ENCODE assay signal across 19 mouse cellular contexts in genomic region chr12:13356769-13357168, GRCm38 (mm10).
DNase-seq lines count a peak whose midpoint lies in the region; ATAC-seq and TF ChIP-seq lines count a peak whose summit lies in the region.
"Had no signal": no experiment of that assay in that cellular context is flagged by ENCODE, and none has a peak within 500 bp of the region (broad histone marks: within the 10 kb centered on the region; RNA-seq: fewer than 3 reads in every experiment).

No protein-coding gene starts in this region.

- peak; percentile 17 for DNase-seq in cerebellum, adult 8-10 months
- DNase-seq in cerebellum, postnatal 14 days, result peak; percentile 39 to 43
- no peak for DNase-seq in retina, embryonic 14.5 days (ENCODE audit: low spot score)
- DNase-seq in left cerebral cortex, adult 2 months (ENCODE audit: extremely low spot score in 1 of 2, low spot score in 2 of 2), result no peak
- DNase-seq: adrenal gland, postnatal 14 days; gastrocnemius, postnatal 10 days; heart, adult 18-20 months; heart, postnatal 10 days; heart, postnatal 4 days; kidney, adult 11 months had no signal

- no peak for TF ChIP-seq CTCF in left cerebral cortex, adult 2 months (IDR thresholded peaks at IDR 0.05)

- ATAC-seq in megakaryocyte, adult 5-6 weeks (ENCODE audit: poor library complexity, severe bottlenecking), result no peak
- ATAC-seq in activated CD4-positive, CD25-positive, alpha-beta regulatory T cell, adult 4 months, result no peak
- ATAC-seq: forebrain, embryonic 16.5 days; hindbrain, postnatal 0 days had no signal

- H3K9me3 ChIP-seq in megakaryocyte, embryonic 14.5 days, result no peaks in the 10 kb centered on the region
- H3K9me3 ChIP-seq: embryonic facial prominence, embryonic 12.5 days; forebrain, embryonic 12.5 days; heart, embryonic 10.5 days; hindbrain, embryonic 12.5 days had no signal

- peaks cover 37% of the 10 kb centered on the region for H3K4me1 ChIP-seq in megakaryocyte, embryonic 14.5 days
- H3K4me1 ChIP-seq: embryonic facial prominence, embryonic 12.5 days; forebrain, embryonic 12.5 days; heart, embryonic 10.5 days; hindbrain, embryonic 12.5 days had no signal

- H3K27me3 ChIP-seq in megakaryocyte, embryonic 14.5 days (replicated peaks), result peaks cover 29% of the 10 kb centered on the region
- H3K27me3 ChIP-seq: embryonic facial prominence, embryonic 12.5 days; forebrain, embryonic 12.5 days; hindbrain, embryonic 12.5 days had no signal

- intact Hi-C loops in left cerebral cortex, adult 2 months (cut with DNase I), result no loop called here

- H3K36me3 ChIP-seq in megakaryocyte, embryonic 14.5 days (replicated peaks; ENCODE audit: low read length), result peaks cover 47% of the 10 kb centered on the region

- peak overlapping the region; percentile 10 for H3K4me3 ChIP-seq in megakaryocyte, embryonic 14.5 days (replicated peaks)
- no peak overlapping the region for H3K4me3 ChIP-seq in left cerebral cortex, adult 2 months
- H3K4me3 ChIP-seq: embryonic facial prominence, embryonic 12.5 days; forebrain, embryonic 12.5 days; heart, embryonic 10.5 days; hindbrain, embryonic 12.5 days had no signal

- no peak overlapping the region for H3K27ac ChIP-seq in left cerebral cortex, adult 2 months
- H3K27ac ChIP-seq: embryonic facial prominence, embryonic 12.5 days; forebrain, embryonic 12.5 days; heart, embryonic 10.5 days; hindbrain, embryonic 12.5 days; hindbrain, postnatal 0 days had no signal

Comparison
In these comparisons a context has a peak if more than half of its experiments do, and no peak if none do; other contexts are left out.
1. DNase-seq: peak in cerebellum, adult 8-10 months (single experiment) and cerebellum, postnatal 14 days (2 of 2); none in retina, embryonic 14.5 days (single experiment) and left cerebral cortex, adult 2 months (0 of 2).